Mouse (Mus musculus) midbrain, postnatal 0 days (tissue): ENCODE results near the gene Ptprn2. TPM values are rescaled to one million over a fixed set of nuclear protein-coding genes. Genes with fewer than 3 reads are reported as not detected.
A peak's percentile ranks its signal among the peaks of the same experiment; 100 is the strongest.

Source experiments
- ATAC-seq: fragments of 200-750 bp; cut with Nextera tagmentation; 2 replicates; pipeline ENCODE4 v1.8.0; 2017; ENCODE audit warnings: moderate number of reproducible peaks, mild to moderate bottlenecking, moderate TSS enrichment, moderate library complexity; ENCODE audit not compliant: low FRiP score
- DNase-seq: peaks from one replicate; pipeline ENCODE4 v3.0.0-alpha.2; 2015; ENCODE audit warnings: low spot score
- H3K27ac ChIP-seq: fragments of 300-500 bp; sonication (generic); 2 replicates; pipeline ENCODE4 v1.5.1; 2014; ENCODE audit warnings: low read depth, mild to moderate bottlenecking, low read length, mixed read lengths
- H3K27me3 ChIP-seq: fragments of 300-500 bp; sonication (generic); 2 replicates; pipeline ENCODE4 v1.6.1; 2014; ENCODE audit warnings: low read length, control low read depth, mixed read lengths; ENCODE audit not compliant: insufficient read depth
- H3K36me3 ChIP-seq: fragments of 300-500 bp; sonication (generic); 2 replicates; pipeline ENCODE4 v1.6.1; 2014; ENCODE audit warnings: low read length, control low read depth, mixed read lengths; ENCODE audit not compliant: insufficient read depth
- H3K4me1 ChIP-seq: fragments of 300-500 bp; sonication (generic); 2 replicates; pipeline ENCODE4 v1.6.1; 2014; ENCODE audit warnings: mild to moderate bottlenecking, control low read depth, antibody characterized with exemption, low read length, mixed read lengths; ENCODE audit not compliant: insufficient read depth
- H3K4me2 ChIP-seq: fragments of 300-500 bp; sonication (generic); 2 replicates; pipeline ENCODE4 v1.6.1; 2014; ENCODE audit warnings: low read depth, mild to moderate bottlenecking, low read length, mixed read lengths; ENCODE audit not compliant: poor library complexity, severe bottlenecking
- H3K4me3 ChIP-seq: fragments of 300-500 bp; sonication (generic); 2 replicates; pipeline ENCODE4 v1.5.1; 2014; ENCODE audit warnings: low read depth, mild to moderate bottlenecking, low read length, moderate library complexity
- H3K9ac ChIP-seq: fragments of 300-500 bp; sonication (generic); replicated peaks from 2 replicates; pipeline ENCODE4 v1.6.1; 2014; ENCODE audit warnings: mild to moderate bottlenecking, low read length, moderate library complexity, mixed read lengths; ENCODE audit not compliant: poor library complexity, severe bottlenecking
- H3K9me3 ChIP-seq: fragments of 300-500 bp; sonication (generic); 2 replicates; pipeline ENCODE4 v1.6.1; 2016; ENCODE audit warnings: low read length, control low read depth
- CTCF ChIP-seq: IDR thresholded peaks from 2 replicates; pipeline ENCODE4 v1.5.1; 2016; ENCODE audit warnings: antibody characterized with exemption, mild to moderate bottlenecking
- WGBS: fragments of 180-500 bp; shearing (Covaris S2); extraction: QIAGEN DNeasy Blood & Tissue Kit; methylation state at CpG from one replicate; pipeline ENCODE4 v1.1.7; 2014; 5-methylcytosine and 5-hydroxymethylcytosine counted together
- polyA plus RNA-seq: library from polyadenylated mRNA; unstranded; fragments of >200 nt; fragmentation: Nextera tagmentation; extraction: Ambion mirVana; gene quantifications from 2 replicates; pipeline ENCODE4 v1.2.1, GENCODE M21; 2015
- total RNA-seq: library from RNA; depleted of rRNA; stranded (reverse); fragments of >200 nt; gene quantifications from 2 replicates; pipeline ENCODE4 v1.2.3, GENCODE M21; 2014

Gene Ptprn2
- total and polyA plus RNA-seq, 2 experiments from 2014 or later: 22.2 to 110 TPM

DNA sequence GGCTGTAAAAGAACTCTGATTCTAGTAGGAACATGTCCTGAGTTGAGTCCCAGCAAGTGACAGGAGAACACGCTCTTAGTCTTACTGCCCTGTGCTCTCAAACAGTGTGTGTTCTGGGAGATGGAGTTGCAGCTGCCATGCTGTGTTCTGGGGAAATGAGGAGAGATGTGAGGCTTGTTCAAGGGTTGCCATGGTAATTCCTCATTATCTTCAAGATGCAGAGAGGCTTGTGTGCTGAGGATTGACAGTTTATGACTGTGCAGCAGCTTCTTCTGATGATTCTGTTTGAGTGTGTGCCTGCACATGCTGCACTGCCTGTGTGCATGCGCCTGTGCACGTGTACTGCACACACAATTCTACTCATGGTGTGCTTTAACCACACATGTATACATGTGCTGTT, 192.2 kb downstream of the Ptprn2 start:
- H3K36me3 ChIP-seq: no peaks in the 10 kb centered on the region
- H3K4me1 ChIP-seq: no peaks in the 10 kb centered on the region
- no peaks in the 10 kb centered on the region for H3K27me3 ChIP-seq
- peak overlapping the region; percentile 76 for H3K27ac ChIP-seq
- DNase-seq: peak; percentile 74
- peak; percentile 93 for ATAC-seq
- H3K9me3 ChIP-seq: no peaks in the 10 kb centered on the region
- H3K4me2 ChIP-seq: no peak overlapping the region
- no peak overlapping the region for H3K9ac ChIP-seq
- 19% methylated on average over 3 of the region's 3 CpGs for WGBS
- H3K4me3 ChIP-seq: no peak overlapping the region
- no peak for TF ChIP-seq CTCF

DNA sequence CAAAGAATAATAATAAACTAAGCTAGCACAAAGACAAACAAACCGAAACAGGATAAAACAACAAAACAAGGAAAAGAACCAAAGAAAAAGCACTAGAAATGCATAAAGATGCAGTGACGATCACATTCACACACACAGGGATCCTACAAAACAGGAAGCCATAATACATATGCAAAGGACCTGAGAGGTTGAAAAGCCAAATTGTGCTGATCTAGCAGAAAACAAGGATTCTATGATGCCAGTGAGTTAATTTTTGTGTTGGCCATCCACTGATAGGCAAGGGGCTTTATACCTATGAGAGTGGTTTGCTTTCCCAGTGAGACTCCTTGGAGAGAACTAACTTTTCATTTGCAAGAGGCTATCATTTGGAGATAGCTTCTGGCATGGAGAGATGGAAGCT, 204.3 kb downstream of the Ptprn2 start:
- H3K4me2 ChIP-seq: no peak overlapping the region
- no peaks in the 10 kb centered on the region for H3K9me3 ChIP-seq
- H3K36me3 ChIP-seq: no peaks in the 10 kb centered on the region
- no peak overlapping the region for H3K27ac ChIP-seq
- H3K4me3 ChIP-seq: no peak overlapping the region
- TF ChIP-seq CTCF: no peak
- 85% methylated on average over 2 of the region's 2 CpGs for WGBS
- ATAC-seq: no peak
- H3K4me1 ChIP-seq: no peaks in the 10 kb centered on the region
- no peak for DNase-seq
- H3K9ac ChIP-seq: no peak overlapping the region
- no peaks in the 10 kb centered on the region for H3K27me3 ChIP-seq

DNA sequence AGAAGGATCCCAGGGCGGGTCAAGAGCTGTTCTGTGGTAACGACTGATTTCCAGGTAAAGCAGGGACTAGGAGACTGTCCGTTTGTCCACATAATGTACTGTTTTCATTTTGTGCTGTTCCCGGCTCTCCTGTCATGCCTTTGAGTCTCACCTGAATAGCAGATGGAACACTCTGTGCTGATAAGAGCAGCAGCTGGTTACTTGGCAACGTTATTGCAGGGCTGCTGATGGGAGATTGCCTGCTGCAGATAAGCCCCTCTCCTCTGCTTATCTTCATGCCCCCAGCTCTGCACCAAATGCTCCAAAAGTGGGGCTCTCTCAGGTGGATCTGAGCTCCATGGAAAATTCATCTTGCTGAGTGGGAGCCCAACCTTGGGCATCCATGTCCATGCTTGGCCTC, 224.0 kb downstream of the Ptprn2 start:
- TF ChIP-seq CTCF: no peak
- Histone ChIP-seq H3K27me3 (no peaks in the 10 kb centered on the region), H3K9ac (no peak overlapping the region), H3K27ac (peak overlapping the region; percentile 68), H3K4me3 (no peak overlapping the region), H3K4me2 (no peak overlapping the region), H3K36me3 (no peaks in the 10 kb centered on the region), H3K9me3 (no peaks in the 10 kb centered on the region), H3K4me1 (peaks cover 13% of the 10 kb centered on the region)
- 48% methylated on average over 5 of the region's 5 CpGs for WGBS
- no peak for ATAC-seq
- DNase-seq: peak; percentile 54

DNA sequence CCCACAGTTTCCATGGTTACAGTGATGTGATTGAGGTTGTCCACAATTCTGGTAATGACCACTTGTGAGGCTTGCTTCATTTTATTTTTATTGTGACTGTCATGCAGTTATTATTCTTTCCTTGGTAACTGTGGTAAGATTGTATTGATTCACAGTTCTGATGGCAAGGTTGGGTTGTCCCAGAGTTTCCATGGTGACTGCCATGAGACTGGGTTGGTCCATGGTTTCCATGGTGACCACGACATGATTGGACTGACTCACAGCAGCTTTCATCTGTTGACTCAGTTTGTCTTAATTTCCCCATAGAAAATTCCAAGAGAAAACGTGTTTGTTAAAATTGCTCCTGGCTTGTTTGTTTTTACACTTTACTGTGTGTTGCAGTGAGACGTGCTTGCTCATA, 225.2 kb downstream of the Ptprn2 start:
- H3K27me3 ChIP-seq: no peaks in the 10 kb centered on the region
- H3K4me2 ChIP-seq: no peak overlapping the region
- 47% methylated on average over 3 of the region's 3 CpGs for WGBS
- H3K9me3 ChIP-seq: no peaks in the 10 kb centered on the region
- no peak overlapping the region for H3K9ac ChIP-seq
- no peak overlapping the region for H3K4me3 ChIP-seq
- 0 out of 2 replicates have a peak overlapping the region, but pooled peaks have one; percentile 18 for H3K27ac ChIP-seq
- no peak for TF ChIP-seq CTCF
- peak; percentile 51 for ATAC-seq
- DNase-seq: peak; percentile 59
- H3K36me3 ChIP-seq: no peaks in the 10 kb centered on the region
- H3K4me1 ChIP-seq: peaks cover 13% of the 10 kb centered on the region

DNA sequence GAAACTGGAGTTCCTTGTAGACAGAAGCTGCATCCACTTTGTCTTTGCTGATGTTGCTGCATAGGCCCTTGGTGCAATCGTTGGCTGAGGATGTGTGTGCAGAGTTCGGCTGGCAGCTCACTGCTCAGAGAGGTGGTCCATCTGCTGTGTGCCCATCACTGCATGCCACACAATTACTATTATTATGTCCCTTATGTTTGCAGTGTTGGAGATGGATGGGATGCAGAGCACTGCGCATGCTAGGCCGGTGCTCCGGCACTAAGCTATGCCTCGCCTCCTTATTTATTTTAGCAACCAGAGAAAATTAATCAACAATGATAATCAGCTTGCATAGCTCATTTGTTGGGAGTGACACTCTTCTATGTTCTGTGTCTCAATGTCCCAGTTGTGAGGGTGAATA, 225.6 kb downstream of the Ptprn2 start:
- 85% methylated on average over 6 of the region's 6 CpGs for WGBS
- no peak for TF ChIP-seq CTCF
- Histone ChIP-seq H3K9ac (no peak overlapping the region), H3K36me3 (no peaks in the 10 kb centered on the region), H3K9me3 (no peaks in the 10 kb centered on the region), H3K4me2 (no peak overlapping the region), H3K27ac (0 out of 2 replicates have a peak overlapping the region, but pooled peaks have one; percentile 18), H3K4me3 (no peak overlapping the region), H3K27me3 (no peaks in the 10 kb centered on the region), H3K4me1 (peaks cover 13% of the 10 kb centered on the region)
- DNase-seq (no peak), ATAC-seq (no peak; the same call in 1 of the 2 replicates)

DNA sequence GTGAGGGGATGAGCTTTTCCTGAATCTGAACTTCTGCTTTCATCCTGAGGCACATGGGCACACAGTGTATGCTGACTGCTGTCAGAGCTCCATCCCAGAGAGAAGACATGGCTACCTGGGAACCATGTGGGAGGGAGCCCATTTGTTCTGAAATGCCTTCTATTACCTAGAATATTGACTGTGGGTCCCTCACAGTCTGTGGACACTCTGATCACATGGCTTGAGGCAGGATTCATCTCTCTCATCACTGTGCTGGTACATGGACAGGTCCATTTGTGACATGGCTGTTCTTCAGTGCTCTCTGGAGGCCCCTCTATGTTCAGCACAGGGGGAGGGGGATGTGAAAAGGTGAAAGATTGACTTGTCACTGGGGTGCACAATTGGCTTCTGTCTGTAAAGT, 227.6 kb downstream of the Ptprn2 start:
- Histone ChIP-seq H3K4me3 (no peak overlapping the region), H3K36me3 (no peaks in the 10 kb centered on the region), H3K9me3 (no peaks in the 10 kb centered on the region), H3K4me1 (peaks cover 13% of the 10 kb centered on the region), H3K9ac (no peak overlapping the region), H3K27me3 (no peaks in the 10 kb centered on the region), H3K27ac (no peak overlapping the region), H3K4me2 (no peak overlapping the region)
- TF ChIP-seq CTCF: no peak
- ATAC-seq: no peak
- DNase-seq: no peak
